Mouse (Mus musculus): Measurements from ENCODE around the gene Olfr214. TPM values are rescaled to one million over a fixed set of nuclear protein-coding genes. Genes with fewer than 3 reads are reported as not detected.

Gene Olfr214
- polyA plus RNA-seq, 1 experiment from 2014 or later, result not detected

Other genes with a start within 250 kb of the Olfr214 start
- gene March8, start 216.2 kb upstream of the Olfr214 start, polyA plus RNA-seq (2015; fragmentation: Nextera tagmentation; extraction: Ambion mirVana), result 31.3 and 35.3 TPM in 2 replicates
- 1.4 and 4.0 TPM in 2 replicates for gene Alox5, start 93.1 kb upstream of the Olfr214 start, polyA plus RNA-seq (2015; fragmentation: Nextera tagmentation; extraction: Ambion mirVana)
- gene Olfr211, start 65.1 kb upstream of the Olfr214 start, polyA plus RNA-seq (2015; fragmentation: Nextera tagmentation; extraction: Ambion mirVana), result not detected in 2 replicates
- gene Olfr212, start 47.7 kb upstream of the Olfr214 start, polyA plus RNA-seq (2015; fragmentation: Nextera tagmentation; extraction: Ambion mirVana), result not detected in 2 replicates
- not detected in 2 replicates for gene Olfr213, start 15.8 kb upstream of the Olfr214 start, polyA plus RNA-seq (2015; fragmentation: Nextera tagmentation; extraction: Ambion mirVana)
- 0.40 and 0.65 TPM in 2 replicates for gene Gm5580, start 3.1 kb upstream of the Olfr214 start, polyA plus RNA-seq (2015; fragmentation: Nextera tagmentation; extraction: Ambion mirVana)
- gene Olfr215, start 30.0 kb downstream of the Olfr214 start, polyA plus RNA-seq (2015; fragmentation: Nextera tagmentation; extraction: Ambion mirVana), result not detected in 2 replicates
- 111 and 126 TPM in 2 replicates for gene Zfp422, start 74.8 kb downstream of the Olfr214 start, polyA plus RNA-seq (2015; fragmentation: Nextera tagmentation; extraction: Ambion mirVana)
- 25.6 and 28.0 TPM in 2 replicates for gene Depp1, start 96.4 kb downstream of the Olfr214 start, polyA plus RNA-seq (2015; fragmentation: Nextera tagmentation; extraction: Ambion mirVana)
- gene Rassf4, start 119.7 kb downstream of the Olfr214 start, polyA plus RNA-seq (2015; fragmentation: Nextera tagmentation; extraction: Ambion mirVana), result 9.9 and 11.3 TPM in 2 replicates
- 0.01 and 0.11 TPM in 2 replicates for gene Tmem72, start 162.7 kb downstream of the Olfr214 start, polyA plus RNA-seq (2015; fragmentation: Nextera tagmentation; extraction: Ambion mirVana)